Mouse (Mus musculus): ENCODE data around the gene Plch2.

The Plch2 gene

DNA sequence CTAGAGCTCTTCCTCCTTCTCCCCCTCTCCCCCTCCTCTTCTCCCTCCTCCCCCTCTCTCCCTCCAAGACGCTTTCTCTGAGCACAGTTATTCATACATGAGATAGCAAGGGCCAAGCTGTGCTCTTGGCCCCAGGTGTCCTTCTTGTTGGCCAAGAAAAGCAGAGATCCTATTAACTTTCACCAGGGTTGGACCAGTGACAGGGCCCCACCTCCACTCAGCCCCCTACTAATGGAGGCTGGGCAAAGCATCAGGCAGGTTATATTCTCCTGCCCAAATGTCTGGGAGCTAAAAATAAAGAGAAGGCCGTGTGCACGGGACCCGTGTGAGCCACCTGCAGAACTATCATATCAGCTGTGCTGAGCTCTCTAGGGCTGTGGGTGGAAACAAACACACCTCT lies 61.7 kb downstream of the Plch2 start:
- CTCF ChIA-PET: no interaction called here

DNA sequence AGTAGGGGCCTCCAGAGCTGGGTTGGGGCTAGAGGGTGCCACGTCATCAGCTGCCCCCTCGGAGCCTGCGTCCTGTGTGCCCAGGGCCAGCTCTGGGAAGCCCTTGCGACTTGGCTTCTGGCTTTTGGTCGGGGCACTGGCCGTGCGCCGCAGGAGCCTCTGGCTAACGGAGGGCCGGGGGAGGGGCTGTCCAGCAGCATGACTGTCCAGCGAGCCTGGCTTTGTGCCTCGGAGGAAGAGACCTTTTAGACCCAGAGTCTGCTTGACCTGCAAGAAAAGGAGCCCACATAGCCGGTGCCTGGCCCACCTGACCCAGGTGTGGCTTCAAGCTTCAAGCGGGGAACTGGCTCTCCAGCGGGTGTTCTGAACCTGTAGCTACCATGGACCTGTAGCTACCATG lies 69.8 kb downstream of the Plch2 start:
- CTCF ChIA-PET: interaction anchor here (0.7 kb wide), 1 partner anchor 33 kb away, joined by 4 read pairs; no protein-coding TSS in a partner anchor

DNA sequence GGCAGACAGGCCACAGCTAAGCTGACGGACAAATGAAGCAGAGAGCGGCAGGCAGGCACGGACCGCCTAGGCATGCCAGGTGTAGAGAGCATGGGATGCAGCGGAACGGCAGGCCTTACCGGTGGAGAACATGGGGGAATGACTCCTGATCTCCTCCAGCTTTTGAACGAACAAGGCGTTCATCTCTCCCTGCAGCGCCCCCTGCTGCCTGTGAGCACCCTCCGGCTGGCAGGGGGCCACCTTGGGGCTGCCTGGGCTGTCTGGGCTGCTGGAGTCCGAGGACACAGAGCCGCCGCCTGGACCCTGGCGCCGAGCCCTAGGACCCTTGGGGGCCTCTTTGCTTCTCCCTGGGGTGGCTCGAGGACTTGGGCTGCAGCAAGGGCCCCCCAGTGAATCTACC lies 70.5 kb downstream of the Plch2 start:
- CTCF ChIA-PET: interaction anchor here (0.7 kb wide), 1 partner anchor 32 kb away, joined by 4 read pairs; no protein-coding TSS in a partner anchor

DNA sequence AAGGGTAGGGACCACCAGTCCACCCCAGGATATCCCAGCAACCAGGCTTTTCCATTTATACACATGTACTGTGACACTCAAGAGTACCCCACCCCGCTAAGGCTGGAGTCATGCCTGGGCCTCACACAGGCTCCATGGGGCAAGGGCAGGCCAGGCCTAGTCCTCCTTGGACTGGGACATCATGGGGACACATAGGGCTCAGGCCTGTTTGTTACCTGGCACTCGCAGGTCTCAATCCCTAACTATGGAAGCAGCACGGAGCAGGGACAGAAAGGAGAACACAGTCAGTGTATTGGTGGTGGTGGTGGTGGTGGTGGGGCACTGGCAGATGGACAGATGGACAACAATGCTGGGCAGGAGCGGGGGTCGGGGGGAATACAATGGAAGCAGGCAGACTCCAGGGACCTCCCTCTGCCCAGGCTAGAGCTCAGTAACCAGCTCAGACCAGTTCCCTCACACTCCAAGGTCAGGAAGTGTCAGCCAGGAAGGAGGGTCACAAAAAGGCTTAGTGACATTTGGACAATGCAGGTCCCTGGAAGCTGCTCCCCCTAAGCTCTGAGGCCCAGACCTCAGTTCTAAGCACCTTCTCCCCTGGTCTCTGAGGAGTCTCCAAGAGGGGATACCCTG lies 71.3 kb downstream of the Plch2 start:
- CTCF ChIA-PET: no interaction called here

DNA sequence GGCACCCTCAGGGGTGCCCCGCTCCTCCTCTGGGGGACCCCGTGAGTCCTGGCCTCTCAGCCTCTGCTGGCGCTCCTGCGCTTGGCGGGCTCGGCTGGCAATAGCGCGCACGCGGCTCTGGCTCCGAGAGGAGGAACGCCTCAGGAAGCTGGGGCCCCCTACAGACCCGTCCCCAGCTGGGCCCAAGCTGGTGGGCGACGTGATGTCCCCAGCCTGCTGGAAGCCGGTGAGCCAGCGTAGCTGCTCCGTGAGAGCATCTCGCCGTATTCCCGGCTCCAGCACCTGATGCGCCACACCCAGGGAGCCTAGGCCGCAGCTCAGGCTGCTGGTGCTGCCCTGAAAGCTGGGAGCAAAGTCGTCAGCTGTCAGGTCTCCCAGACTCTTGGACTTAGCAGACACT lies 72.8 kb downstream of the Plch2 start:
- CTCF ChIA-PET: no interaction called here

DNA sequence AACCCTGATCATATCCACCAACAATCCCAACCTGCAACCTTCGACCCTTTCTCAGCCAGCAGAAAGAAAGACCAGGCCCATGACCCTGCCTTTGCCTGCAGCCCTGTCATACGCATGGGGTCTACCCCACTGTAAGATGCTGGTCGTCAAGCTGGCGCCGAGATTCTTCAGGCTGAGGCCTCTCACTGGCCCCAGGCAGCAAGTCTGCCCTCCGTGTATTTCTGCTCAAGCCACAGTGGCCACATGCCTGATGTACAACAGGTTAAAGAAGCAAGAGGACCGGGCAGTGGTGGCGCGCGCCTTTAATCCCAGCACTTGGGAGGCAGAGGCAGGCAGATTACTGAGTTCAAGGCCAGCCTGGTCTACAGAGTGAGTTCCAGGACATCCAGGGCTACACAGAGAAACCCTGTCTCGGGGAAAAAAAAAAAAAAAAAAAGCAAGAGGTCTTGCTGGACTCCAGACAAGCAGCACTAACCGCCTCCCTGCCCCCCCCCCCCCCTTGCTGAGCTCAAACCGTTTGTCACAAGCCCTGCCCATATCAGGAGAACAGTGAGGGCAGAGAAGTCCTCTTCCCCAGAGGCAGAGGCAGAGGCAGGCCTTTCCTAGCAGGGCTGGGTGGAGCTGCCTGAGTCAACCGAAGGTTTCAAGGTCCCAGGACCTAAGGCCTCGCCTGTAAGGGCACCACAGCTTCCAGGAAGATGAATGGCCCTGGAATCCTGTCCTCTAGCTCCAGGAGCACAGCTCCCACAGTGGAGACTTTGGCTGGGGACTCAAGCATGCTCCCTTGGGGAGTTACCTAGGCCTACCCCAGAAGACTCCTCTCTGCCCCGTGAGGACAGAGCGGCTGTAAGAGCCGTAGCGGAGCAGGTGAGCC lies 74.1 kb downstream of the Plch2 start:
- CTCF ChIA-PET: interaction anchor here (0.7 kb wide), 1 partner anchor 28 kb away, joined by 8 read pairs; no protein-coding TSS in a partner anchor

DNA sequence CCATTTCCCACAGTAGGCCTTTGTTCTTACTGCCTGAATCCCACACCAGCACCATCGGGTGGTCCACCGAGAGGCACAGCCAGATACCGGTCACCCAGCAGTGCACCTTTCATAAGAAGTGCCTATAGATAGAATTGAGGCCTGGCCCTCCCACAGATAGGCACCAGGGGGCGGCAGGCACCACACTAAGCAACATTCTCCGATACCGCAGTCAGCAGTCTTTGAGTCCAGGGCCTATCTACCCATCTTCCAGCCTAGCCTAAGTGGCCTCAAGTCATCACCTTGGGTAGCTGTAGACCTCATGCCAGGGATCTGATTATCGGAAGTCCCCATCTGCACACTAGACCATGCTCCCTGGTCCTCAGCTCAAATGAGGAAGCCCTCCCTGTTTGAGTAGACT lies 75.1 kb downstream of the Plch2 start:
- CTCF ChIA-PET: no interaction called here

DNA sequence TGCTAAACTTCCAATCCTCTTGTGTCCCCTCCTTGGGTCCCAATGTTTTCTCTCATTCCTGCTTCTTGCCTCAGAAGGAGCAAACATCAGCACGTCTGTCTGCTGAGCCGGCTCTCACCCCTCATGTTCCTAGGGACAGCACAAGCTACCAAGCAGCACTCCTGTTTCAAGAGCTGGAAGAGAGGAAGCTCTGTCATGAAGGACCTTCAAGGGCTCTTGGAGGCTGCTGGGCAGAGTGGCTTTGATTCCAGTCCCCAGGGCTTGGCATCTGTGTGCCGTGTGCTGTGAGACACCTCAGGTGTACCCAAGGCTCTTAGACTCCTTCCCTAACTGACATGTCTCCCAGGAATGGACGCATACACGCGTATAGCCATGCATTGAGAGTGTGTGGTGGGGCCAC lies 75.5 kb downstream of the Plch2 start:
- CTCF ChIA-PET: no interaction called here

DNA sequence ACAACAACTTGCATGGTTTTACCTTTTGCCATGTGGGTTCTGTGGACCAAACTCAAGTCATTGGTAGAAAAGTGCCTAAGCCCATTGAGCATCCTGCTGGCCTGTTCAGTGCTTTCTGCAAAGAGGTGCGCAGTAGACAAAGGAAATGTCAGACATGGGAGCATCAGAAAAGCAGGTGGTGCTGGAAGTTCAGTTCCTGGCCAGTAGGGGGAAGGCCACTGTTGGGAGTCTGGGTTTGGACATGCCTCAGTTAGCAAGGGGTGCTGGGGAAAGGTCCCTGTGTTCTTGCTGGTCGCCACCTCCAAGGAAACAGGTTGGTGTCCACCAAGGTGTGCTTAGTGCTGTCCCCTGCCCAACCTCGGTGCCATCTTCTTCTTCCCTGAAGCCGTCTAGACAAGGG lies 76.5 kb downstream of the Plch2 start:
- CTCF ChIA-PET: no interaction called here

DNA sequence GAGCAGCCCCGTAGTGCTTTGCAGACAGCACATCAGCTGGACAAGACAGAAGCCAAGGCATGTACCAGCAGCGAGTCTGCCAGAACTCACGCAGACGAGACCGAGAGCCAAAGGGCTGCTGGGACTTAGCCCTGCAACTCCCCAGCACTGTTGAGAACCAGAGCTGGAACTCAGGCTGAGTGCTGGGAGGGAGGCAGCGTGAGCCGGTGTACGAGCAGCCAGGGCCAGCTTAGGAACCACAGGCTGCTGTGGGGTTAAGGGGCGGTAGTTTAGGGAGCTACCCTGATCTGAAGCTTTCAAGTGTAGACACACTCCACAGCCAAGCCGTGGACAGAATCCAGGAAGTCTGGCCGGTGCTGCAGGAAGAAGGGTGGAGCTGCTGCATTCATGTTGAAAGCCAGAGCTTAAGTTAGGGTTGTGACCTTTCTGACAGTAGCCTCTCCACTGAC lies 82.4 kb downstream of the Plch2 start:
- CTCF ChIA-PET: no interaction called here

DNA sequence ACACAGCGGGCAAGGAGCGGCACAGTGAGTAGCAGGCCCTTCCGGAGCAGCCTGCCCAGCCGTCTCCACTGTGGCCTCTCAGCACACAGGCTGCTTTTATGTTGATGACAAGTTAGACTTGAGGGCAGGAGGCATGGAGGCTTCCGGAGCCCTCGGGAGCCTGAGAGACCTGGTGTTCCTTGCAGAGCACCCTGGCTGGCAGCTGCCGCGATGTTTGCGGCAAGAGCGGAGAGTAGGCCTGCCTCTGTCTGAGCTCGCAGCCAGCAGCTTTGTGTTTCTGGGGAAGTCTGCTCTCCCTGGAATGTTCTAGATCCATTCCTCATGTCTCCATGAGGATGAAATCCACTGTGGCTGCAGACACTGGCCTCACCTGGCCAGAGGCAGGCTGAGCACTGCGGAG lies 84.0 kb downstream of the Plch2 start:
- CTCF ChIA-PET: no interaction called here

DNA sequence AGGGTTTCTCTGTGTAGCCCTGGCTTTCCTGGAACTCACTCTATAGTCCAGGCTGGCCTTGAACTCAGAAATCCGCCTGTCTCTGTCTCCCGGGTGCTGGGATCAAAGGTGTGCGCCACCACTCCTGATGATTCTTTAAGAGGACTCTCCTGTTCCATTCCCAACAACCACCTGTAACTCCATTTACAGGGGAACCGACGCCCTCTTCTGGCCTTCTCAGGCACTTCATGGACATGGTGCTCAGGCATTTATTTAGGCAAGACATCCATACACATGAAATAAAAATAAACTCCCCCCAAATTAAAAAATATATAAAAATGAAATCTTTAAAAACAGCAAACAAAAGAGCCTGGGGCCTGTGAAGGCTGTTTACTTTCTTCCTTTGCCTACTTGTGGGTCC lies 89.4 kb downstream of the Plch2 start:
- CTCF ChIA-PET: interaction anchor here (0.7 kb wide), 2 partner anchors 324 to 609 kb away, joined by 3 to 11 read pairs; no protein-coding TSS in a partner anchor

DNA sequence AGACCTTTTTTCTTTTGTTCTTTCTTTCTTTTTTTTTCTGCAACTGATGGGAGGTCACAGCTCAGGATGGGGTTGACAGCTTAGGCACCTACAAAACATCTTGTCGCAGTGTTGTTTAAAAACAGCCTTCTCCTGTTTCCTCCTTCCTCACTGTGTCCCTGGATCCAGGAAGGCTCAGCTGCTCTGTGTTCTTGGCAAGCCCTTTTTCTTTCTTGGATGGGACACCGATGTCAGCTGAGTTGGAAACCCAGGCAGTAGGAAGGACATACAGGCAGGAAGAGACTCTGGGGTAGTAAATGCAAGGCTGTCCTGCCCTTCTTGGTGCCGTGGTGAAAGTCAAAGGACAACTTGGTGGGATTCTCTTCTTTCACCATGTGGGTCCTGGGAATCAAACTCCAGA lies 90.7 kb downstream of the Plch2 start:
- CTCF ChIA-PET: interaction anchor here (0.7 kb wide), 1 partner anchor 40 kb away, joined by 3 read pairs; no protein-coding TSS in a partner anchor

DNA sequence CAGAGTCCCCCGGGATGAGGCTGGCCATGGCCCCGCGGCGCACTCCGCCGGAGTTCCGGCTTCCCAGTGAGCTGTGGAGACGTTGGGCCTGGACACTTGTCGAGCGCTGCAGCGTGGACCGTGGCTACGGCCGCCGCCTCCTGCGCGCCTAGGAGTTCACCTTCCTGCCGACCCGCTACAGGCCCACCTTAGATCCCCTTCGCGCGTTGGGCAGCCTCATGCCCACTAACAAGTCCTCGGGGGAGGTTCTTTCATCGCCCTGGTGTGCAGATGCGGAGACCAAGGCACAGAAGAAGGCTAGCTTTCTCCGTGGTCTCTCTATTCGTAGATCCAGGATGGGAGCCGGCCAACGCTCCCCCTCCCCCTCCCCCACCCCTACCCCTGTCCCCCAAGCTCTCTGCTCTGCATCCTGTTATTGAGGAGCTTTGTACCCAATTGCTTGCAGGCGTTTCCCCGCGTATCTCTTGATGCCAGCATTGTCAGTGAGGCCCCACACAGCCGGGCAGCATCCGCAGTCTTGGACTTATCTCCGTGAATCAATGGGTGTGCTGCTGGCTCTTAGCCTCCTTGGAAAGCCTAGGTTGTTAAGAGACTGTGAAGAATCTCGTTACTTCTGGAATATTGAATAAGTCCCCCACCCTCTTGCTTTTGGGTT lies 91.9 kb downstream of the Plch2 start:
- CTCF ChIA-PET: interaction anchor here (0.5 to 0.8 kb wide), 4 partner anchors 13 to 101 kb away, joined by 3 read pairs; no protein-coding TSS in a partner anchor

DNA sequence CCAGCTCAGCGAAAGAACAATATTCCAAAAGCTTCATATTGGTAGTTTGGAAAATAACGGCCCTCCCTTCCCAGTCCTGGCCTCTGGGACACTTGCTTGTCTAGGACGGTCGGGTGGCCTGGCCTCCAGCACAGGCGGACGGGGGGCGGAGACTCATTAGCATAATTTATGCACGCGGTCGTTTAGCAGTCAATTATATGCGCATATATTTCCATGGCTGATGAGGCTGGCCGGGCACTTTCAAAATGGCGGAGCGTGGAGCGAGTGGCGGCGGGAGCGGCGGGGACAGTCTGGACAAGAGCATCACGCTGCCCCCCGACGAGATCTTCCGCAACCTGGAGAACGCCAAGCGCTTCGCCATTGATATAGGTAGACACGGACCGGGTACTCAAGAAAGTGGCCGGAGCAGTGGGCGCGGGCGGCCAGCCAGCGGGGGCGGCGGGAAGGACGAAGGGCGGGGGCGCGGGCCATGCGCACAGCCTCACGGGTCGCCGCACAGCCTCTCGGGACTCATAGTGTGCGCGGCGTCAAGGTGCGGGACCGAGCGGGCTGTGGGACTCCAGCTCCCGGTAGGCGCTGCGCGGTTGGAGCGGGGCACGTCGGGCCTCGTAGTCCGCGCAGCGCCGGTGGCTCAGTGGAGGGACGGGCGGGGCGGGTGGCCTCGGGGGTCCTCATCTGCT lies 92.5 kb downstream of the Plch2 start, which contains the start of gene Pank4:
Gene Pank4, plus strand, starts transcription at position 223 of the 680 bp plus-strand sequence.
- CTCF ChIA-PET: interaction anchor here (0.5 to 0.8 kb wide), 3 partner anchors 24 to 100 kb away, joined by 3 read pairs; no protein-coding TSS in a partner anchor

DNA sequence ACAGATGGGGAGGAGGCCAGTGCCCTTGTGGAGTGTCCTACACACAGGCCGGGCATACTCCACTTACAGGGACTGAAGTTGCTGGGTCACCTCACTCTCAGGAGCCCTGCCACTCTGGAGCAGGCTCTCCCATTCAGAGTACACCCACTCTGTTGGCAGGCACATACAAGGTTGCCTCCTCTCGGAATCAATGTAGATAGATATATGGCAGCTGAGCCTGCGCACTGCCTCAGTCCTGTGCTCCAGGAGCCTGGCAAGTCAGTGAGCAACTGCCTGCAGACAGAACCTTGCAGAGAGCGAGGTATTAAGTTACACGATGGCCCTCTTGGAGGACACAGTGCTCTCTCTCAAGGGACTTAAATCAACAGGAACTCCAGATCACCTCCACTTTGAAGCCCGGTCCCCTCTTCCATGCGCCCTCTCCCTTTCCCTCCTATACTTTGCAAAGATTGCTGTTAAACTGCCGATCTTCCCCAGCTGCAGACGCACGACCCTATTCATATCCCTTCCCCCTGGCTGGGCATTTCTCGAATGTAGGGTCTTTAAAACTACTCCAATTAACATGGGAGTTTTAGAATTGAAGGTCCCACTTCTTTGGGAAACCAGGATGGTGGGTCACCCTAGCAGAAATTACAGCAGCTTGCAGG lies 93.3 kb downstream of the Plch2 start:
- CTCF ChIA-PET: no interaction called here

DNA sequence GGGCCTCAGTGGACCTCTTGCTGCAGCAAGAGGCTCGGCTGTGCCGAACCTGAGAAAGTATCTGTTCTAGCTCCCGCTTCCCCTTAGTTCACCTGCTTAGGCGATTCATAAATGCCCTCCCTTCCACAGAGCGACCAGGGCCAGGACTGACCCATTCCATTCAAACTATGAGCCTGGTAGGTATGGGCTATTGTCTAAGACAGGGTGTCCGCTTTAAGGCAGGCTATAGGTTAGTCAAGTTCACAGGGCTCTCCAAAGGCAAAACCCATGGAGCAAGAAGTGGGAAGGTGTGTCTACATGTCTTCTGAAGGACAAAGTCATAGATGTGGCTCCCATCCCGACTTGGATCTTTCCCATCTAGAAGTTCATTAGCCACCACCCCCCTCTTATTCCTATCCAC lies 93.9 kb downstream of the Plch2 start:
- CTCF ChIA-PET: interaction anchor here (1.0 kb wide), 1 partner anchor 25 kb away, joined by 3 read pairs; no protein-coding TSS in a partner anchor

DNA sequence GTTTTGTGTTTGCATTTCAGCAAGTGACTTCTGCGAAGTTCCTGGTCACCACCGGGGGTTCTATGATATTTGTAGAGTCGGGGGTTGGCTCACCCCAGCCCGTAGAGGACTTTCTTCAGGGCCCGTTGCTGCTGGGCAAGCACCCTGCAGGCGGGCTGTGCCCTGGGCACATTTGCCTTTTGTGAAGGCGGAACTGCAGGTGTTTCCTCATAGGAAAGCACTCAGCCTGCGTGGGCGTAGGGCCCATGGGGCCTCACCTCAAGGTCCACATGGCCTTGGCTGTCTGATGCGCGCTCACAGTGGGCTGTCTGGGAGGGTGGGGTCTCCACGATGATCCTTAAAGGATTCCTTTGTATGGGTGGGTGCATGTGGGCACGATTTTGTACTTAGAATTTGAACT lies 94.7 kb downstream of the Plch2 start:
- CTCF ChIA-PET: interaction anchor here (1.0 to 1.4 kb wide), 2 partner anchors 9 to 24 kb away, joined by 3 read pairs; no protein-coding TSS in a partner anchor

DNA sequence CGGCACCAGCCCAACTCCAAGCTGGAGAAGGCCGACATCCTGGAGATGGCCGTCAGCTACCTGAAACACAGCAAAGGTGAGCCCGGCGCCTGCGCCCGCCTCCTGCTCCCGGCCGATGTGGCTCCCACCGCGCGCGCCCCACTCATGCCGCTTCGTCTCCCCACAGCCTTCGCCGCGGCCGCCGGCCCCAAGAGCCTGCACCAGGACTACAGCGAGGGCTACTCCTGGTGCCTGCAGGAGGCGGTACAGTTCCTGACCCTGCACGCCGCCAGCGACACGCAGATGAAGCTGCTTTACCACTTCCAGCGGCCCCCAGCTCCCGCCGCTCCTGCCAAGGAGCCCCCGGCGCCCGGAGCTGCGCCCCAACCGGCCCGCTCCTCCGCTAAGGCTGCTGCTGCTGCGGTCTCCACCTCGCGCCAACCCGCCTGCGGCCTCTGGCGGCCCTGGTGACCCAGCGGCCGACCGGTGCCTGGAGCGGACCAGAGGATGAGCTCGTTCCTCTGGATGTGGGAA lies 95.3 kb downstream of the Plch2 start:
- CTCF ChIA-PET: interaction anchor here (1.4 kb wide), 1 partner anchor 9 kb away, joined by 3 read pairs; no protein-coding TSS in a partner anchor

DNA sequence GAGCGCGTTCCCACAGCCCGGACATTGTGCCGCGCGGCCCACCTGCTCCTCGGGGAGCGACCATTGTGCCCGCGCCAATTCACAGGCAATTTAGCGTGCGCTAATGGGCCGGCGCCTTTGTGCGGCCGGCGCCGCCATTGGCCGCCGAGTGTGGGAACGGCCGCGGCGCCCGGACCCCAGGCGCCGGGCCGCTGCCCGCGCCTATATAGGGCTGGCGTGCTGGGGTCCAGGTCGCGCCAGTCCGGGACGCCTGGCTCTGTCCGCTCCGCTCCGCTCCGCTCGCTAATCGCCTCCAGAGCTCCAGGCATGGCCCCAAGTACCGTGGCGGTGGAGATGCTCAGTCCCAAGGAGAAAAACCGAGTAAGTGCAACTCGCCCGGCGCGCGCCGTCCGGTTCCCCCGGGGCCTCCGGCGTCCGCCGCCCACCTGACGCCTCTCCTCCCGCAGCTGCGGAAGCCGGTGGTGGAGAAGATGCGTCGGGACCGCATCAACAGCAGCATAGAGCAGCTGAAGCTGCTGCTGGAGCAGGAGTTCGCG lies 95.8 kb downstream of the Plch2 start, which contains the start of gene Hes5:
Gene Hes5, plus strand, starts transcription at position 234 of the 536 bp plus-strand sequence.
- CTCF ChIA-PET: interaction anchor here (1.4 kb wide), 1 partner anchor 8 kb away, joined by 3 read pairs; no protein-coding TSS in a partner anchor
